Mouse (Mus musculus) layer of hippocampus, postnatal 10 days (tissue): ENCODE data around the gene Mdfic. TPM values are rescaled to one million over a fixed set of nuclear protein-coding genes. Genes with fewer than 3 reads are reported as not detected.
A peak's percentile ranks its signal among the peaks of the same experiment; 100 is the strongest.

ENCODE experiments used
- DNase-seq, 2 experiments: peaks; one replicate each; pipeline ENCODE4 v3.0.0; 2021; ENCODE audit warnings: low spot score in 2 of 2
- total RNA-seq, 2 experiments: library from RNA; stranded (reverse); gene quantifications; 2 replicates each; pipeline ENCODE4 v1.2.3; 2021

The Mdfic gene
- total RNA-seq, 2 experiments from 2014 or later: 4.0 to 6.0 TPM

DNA sequence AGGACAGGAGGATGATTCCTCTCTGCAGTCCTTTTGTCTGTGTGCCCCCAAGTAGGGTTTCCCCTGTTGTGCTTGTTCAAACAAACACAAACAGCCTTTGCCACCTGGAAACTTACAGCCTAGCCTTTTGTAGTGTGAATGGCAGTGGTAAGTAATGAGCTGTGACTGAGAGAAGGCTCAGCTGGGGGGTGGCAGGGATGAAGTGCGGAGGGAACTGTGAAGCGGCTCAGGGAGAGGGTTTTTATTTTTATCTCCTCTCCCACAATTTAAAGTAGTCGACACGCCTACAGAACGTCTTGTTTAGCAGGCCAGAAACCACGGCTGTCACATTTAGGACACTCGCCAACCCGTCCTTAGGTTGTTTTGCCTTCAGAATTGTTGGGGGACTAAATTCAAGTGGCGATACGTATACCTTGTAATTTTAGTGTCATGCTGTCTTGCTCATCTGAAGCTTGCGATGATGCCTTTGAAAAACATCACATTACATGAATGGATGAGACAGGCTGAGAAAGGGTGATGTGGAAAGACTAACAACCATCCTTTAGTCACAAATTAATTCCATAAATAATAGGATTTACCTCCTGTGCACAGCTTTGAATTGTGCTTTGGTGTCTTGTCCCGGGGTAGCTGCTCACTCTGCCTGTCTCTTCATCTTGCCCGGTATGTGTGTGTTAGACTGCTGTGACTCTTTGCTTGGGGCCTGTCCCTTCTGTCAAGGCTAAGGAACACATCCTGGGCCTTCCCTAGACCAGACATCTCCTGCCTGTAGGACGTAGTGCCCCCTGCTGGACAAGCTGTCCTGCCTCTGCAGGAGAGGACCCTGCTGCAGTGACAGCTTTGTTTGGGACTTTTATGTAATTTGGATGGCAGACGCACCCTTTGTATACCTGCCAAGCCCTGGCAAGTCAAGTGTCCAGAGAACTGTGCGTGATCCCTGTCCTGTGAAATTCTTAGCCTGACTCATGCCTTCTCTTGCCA is 69.4 kb downstream of the Mdfic start:
- peak; percentile 54 to 64 for DNase-seq

DNA sequence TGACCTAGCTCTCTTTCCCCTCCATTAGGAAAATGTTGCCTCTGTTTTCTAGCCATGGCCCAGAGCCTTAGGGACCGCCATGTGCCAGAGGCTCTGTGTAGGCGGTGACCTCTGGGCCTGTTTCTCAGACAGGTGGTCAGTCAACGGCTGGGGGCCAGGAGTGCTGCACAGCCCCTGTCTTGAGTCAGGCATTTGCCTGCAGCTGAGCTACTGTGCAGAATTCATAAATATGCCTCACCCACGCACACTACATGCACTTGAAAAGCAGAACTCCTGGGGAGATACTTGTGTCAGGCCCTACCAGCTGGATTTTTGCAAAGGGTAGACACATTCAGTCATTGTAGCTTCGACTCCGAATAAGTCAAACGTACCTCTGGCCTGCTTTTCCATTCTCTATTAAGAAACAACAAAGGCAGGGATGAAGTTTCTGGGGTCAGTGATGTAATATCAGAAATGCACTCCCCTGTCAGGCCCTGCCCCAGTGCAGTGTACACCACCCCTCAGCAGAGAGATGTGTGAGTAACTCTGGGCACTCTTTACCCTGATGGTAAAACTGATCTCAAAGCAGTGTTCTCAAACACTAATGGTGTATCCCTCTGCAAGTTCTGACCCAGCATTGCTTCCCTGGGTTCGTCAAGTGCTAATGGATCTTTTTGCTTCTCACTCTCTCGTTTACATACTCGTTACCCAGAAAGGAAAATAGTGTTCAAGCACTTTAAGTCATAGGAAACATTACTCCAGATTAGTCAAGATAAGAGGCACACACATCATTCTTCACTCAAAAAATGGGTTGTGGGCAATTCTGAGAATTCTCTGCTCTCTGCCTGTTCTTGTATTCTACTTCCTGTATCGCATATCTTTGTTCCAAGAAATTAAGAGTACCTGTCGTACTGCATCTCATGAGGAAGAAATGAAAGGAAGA is 72.5 kb downstream of the Mdfic start:
- no peak for DNase-seq

DNA sequence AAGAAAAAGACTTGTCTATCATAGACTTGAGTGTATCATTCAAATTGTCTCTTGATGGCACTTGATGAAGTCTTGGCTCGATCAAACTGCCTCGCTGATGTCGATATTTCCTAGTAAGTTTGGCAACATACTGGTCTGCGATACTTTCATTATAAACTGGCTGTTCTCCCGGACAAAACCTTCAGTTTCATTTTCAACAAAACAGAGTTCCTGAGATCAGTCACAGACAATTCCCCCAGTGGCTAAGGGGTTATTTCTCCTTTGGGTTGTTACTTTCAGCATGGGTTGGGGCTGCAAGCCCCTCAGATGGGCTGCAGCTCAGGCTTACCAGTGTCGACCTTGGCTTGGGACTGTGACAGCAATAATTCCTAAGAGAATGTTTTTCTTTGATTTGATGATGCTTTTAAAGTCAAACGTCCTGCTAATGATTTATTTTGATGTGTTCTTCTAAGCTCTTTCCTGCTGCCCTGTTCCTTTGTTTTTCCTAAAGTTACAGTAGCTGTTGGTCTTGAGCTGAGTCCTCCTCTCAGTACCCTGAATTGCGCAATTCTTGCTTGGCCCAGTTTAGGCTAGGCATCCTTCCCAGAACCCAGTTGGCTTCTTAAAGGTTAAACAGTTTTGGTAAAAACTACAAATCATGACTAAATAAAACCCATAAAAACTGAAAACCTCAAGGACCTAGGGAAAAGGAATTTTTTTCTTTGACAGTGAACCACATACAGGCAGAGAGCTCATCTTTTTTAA is 73.3 kb downstream of the Mdfic start:
- DNase-seq: no peak

GRCm38 (mm10) chr6:15794801-15795200 is 74.3 kb downstream of the Mdfic start:
- no peak for DNase-seq

- DNase-seq: no peak
Measured at GRCm38 (mm10) chr6:15807382-15807781, 86.9 kb downstream of the Mdfic start.

DNA sequence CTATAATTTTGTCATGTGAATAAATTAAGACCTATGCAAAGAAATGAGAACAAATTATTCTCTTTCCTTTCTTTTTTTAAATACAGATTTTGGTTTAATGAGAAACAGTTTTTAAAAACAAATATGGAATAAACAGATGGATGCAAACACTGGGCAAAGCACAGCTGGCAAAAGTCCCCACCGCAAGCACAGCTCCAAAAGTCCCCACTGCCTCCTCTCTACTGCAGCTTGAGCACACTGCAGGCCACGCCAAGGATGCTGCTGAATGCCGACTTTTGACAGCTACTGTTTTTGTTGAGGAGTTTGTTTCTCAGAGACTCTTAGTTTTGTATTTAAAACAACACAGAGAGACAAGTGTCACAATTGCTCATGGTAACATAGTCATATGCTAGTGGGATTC is 104.8 kb downstream of the Mdfic start:
- peak; percentile 8 to 16 for DNase-seq

DNA sequence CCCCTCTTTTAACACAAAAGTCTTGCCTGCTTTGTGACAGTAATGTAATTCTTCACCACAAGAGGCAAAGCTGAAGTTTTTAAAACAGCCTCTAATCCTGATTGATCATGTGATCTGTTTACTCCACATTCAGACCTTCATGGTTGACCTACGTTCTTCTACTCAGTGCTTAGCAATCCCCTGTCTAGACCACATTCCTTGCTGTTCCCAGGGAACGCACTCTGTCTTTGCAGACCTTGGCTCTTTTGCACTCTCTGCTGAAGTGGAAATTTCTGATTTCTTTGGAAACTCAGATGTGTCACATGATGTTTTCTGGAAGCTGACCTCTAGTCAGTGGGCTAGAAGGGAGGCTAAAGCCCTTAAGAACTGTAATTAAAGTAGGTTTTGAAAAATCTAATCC is 109.4 kb downstream of the Mdfic start:
- no peak for DNase-seq

DNA sequence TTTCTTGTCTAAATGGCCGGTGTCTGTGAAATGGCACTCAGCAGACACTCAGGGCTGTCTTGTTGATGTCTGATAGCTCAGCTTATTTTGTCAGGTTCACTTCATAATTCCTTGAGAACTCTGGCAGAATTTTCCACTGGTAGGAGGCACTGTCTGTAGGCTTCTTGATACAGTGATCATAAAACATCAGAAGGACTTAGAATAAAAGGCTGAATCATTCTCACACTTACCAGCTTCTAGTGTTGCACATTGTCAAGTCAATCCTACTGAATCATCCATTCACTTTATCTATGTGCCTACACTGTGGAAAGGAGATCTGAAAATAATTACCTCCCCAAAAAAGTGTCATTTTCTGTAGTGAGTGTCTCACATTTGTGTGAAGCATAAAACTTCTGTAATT is 110.2 kb downstream of the Mdfic start:
- no peak for DNase-seq

GRCm38 (mm10) chr6:15837695-15838094 is 117.2 kb downstream of the Mdfic start:
- no peak for DNase-seq

GRCm38 (mm10) chr6:15839831-15840230 is 119.4 kb downstream of the Mdfic start:
- DNase-seq: no peak

DNA sequence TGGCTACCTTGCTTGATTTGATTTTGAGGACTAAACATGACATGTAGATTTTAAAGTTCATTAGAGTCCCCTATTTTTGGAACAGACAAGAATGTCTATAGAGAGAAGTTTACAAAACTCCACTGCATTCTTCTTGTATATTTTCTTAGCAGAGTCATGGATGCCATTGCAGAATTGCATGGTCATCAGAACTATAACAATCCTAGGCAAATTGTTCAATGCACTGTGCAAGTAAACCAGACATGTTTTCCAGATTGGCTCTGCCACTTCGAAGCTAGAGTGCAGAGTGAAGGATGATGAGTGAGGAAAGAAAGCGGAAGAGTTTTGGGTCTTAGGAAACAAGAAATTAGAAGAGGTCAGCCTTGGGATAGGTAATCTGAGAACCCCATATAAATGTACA is 120.0 kb downstream of the Mdfic start:
- DNase-seq: no peak

DNA sequence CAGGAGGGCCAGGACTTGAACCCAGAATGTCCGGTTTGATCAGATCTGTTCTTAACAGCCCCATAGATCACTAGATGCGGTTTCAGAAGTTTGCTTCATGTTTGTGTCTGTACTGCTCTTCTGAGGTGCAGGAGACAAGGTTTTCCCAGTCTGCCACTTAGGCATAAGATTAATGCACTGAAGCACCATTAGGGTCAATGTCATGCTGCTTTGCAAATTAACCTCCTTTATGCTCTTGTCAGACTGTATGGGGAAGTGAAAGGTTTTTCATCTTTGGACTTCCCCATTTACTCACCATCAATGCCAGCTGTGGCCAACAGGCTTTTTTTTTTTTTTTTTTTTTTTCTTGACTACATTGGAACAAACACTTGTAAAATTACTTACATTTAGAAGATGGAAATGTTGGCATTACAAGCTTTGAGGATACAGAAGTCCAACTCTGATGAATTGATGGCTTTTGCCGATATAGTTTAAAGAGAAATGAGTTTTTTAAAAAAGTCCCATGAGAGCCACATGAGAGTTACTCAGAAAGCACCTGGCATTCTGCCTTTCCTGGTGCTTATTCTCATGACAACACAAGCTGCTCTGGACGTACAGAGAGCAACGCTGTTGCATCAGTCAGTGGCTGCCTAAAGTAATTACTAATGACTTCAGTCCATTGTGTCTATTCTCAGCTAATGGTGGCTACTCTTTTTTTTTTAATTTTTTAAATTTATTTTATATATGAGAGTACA is 121.2 kb downstream of the Mdfic start:
- no peak for DNase-seq

- DNase-seq: no peak
Measured at GRCm38 (mm10) chr6:15843295-15843694, 122.8 kb downstream of the Mdfic start.

DNA sequence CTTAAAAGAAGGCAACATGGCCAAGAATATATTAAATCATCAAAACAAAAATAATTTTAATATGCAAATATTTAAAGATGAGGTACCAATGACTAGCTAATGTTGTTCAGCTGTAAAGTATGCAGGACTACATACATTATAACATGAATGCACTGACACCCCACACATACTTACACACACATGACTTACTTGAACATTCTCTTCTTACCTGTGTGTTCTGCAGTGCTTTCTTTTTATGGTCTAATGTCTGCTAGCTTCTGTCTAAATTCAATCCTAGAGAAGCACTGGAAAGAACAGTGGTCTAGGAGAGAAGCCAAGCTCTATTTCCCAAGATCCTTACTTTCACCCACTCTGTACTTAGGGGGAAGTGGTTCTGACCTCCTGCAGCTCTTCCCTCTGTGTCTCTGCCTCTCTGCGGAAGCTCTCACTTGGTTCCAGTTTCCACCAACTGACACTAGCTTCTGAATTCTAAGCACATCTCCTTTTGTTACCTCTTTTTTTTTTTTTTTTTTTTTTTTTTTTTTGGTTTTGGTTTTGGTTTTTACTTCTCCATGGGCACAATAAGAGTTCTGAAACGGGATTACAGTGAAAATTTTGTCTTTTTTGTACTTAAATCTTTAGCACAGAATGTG is 125.4 kb downstream of the Mdfic start:
- DNase-seq: no peak
